Mouse (Mus musculus) G1E-ER4 (cell line): Measurements from ENCODE around the gene H2al1m. TPM values are rescaled to one million over a fixed set of nuclear protein-coding genes. Genes with fewer than 3 reads are reported as not detected.
A peak's percentile ranks its signal among the peaks of the same experiment; 100 is the strongest.
"Not testable (repeated sequence)": the region's sequence is repeated elsewhere in the genome, so short reads cannot be mapped to it uniquely, and the experiment has no call there.

Experiments used
- GATA1 ChIP-seq: IDR thresholded peaks from one replicate; pipeline ENCODE4 v1.8.0; 2012; ENCODE audit warnings: low read length, inconsistent platforms
- polyA plus RNA-seq: library from polyadenylated mRNA; stranded (reverse); fragments of >175 nt; gene quantifications from 2 replicates; pipeline ENCODE4 v1.2.3, GENCODE M21; 2012

Gene H2al1m
- 0.30 TPM in 1 of 2 replicates, not detected in the other for polyA plus RNA-seq

- TF ChIP-seq GATA1, result not testable (repeated sequence)
These were observed at the start of gene H2al1m for GRCm38 (mm10) chrX:9283464-9283863. H2al1m (plus strand) TSS chrX:9283764.

- TF ChIP-seq GATA1, result no peak
These were observed 42.6 kb upstream of the H2al1m start for GRCm38 (mm10) chrX:9240737-9241591.

- TF ChIP-seq GATA1, result no peak
These were observed 40.1 kb upstream of the H2al1m start for GRCm38 (mm10) chrX:9243381-9243864.

- peak; percentile 30 for TF ChIP-seq GATA1
These were observed 38.8 kb upstream of the H2al1m start for GRCm38 (mm10) chrX:9244603-9245336.

DNA sequence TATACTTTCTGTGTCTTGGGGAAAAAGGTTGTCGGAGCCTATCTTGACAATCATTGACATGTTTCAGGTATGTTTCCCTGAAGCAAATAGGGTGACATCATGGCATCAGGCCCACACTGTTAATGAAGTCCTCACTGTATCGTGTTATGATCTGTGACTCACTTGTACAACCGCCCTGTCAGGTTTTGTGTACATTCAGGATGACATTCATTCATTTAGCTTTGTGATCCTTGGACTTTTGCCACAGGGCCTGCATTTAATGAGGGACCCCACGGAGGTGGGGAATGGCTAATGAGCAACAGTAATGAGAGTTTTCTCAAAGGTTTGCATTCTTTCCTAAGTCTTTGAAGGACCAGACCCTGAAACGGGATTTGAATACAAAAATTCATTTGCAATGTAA lies 34.7 kb upstream of the H2al1m start:
- TF ChIP-seq GATA1, result no peak

DNA sequence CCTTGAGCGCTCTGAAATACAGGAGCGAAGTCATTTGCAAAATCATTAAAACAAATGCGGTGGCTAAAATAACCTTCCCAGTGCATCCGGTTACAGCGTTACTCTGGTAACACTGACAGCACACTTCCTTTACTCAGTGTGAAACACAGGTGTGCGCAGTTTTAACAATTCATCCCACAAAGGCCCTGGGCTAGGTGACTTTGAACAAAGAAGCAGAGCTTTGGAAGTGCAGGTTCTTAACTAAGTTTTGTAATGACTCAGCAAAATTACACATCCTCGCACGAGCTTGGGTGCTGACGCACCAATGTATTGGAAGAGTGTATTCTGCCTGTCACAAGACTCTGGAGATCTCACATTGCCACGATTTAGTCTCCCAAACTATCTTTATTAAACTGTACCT lies 29.6 kb upstream of the H2al1m start:
- no peak for TF ChIP-seq GATA1

DNA sequence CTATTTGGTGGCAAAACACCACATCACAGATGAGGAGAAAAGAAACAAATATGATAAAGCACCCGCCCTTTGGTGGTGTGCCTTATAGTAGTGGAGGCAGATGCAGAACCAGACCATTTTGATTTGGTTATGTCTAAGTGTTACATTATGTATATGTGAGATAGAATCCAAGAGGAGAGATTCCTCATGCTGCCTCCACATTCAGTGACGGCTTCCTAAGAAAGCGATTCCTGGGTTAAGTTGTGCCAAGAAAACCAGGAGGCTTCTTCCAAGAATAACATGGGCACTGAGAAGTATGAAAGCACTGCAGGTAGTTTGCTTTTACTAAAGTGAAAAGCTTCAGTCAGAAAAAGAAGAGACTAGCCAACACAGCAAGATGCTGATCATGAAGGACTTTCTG lies 28.7 kb upstream of the H2al1m start:
- no peak for TF ChIP-seq GATA1

GRCm38 (mm10) chrX:9256766-9257165 lies 26.8 kb upstream of the H2al1m start, which contains the start of gene Gm14862:
Gm14862 (minus strand) TSS chrX:9256899.
- TF ChIP-seq GATA1, result no peak

DNA sequence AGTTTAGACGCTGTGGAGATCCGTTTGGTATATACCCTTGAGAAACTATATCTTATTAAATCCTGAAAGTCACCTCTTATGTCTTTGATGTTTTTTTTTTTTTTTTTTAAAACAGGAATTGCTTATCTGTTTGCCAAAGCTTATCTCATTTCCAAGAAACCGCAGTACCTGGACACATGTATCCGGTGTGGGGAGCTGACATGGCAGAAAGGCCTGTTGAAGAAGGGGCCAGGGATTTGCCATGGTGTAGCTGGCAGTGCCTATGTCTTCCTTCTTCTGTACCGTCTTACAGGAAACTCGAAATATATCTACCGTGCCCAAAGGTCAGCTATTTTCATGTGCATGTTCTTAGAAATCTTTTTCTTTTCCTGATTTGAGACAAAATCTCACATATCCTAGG lies 25.7 kb upstream of the H2al1m start:
- TF ChIP-seq GATA1, result no peak

- TF ChIP-seq GATA1, result no peak
These were observed 24.3 kb upstream of the H2al1m start for GRCm38 (mm10) chrX:9259267-9259666.

GRCm38 (mm10) chrX:9271112-9271511 lies 12.5 kb upstream of the H2al1m start:
- TF ChIP-seq GATA1, result no peak

DNA sequence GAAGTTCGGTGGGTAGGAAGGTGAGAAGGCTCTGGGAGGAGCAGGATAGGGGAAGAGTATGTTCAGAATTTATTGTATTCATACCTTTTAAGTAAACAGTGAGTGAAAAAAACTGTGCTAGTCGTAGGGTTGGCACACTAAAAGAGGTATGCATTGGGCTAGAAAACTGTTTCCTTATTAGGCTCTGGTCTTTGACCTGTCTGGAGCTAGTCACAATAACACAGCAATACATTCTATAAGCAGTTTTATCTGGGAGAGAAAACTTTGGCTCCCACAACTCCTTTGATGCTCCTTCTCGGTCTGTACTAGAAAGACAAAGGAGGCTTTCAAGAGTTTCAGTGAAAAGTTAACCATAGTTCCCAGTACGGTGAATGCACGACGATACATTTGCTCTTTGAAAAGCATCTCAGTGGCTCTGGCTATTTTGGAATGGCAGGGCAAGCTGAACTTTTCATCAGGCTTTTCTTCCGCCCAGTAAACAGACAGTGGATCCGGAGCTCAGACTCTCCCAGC lies 11.6 kb upstream of the H2al1m start:
- no peak for TF ChIP-seq GATA1

- no peak for TF ChIP-seq GATA1
These were observed 10.9 kb upstream of the H2al1m start, which contains the start of gene Xk for GRCm38 (mm10) chrX:9272460-9273361. Xk (plus strand) TSS chrX:9272756.

GRCm38 (mm10) chrX:9273377-9274002 lies 10.1 kb upstream of the H2al1m start:
- no peak for TF ChIP-seq GATA1

DNA sequence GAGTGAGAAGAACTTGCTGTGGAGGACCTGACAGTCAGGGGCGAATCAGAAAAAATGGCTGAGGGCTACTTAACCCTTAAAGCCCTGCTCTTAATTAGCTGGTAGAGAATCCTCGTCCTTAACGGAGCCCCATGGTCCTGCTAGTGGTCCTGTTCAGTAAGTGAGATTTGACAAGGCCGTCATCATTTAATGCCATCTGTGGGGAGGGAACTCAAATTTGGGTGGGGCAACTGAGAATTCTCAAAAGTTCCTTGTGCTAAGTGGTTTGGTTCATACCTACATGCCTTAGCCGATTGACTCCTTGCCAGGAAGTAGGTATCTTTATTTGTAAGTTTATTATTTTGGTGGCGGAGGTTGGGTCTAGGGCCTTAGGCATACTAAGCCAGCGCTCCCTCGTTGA lies 9.2 kb upstream of the H2al1m start:
- TF ChIP-seq GATA1, result no peak
